Mouse (Mus musculus) activated CD4-positive, CD25-positive, alpha-beta regulatory T cell, adult 4 months (primary cell): ENCODE measurements around the gene Sema3d. TPM values are rescaled to one million over a fixed set of nuclear protein-coding genes. Genes with fewer than 3 reads are reported as not detected.
A peak's percentile ranks its signal among the peaks of the same experiment; 100 is the strongest.

ENCODE experiments used
- ATAC-seq: one replicate; pipeline ENCODE4 v1.8.0; 2017
- polyA plus RNA-seq, 2 experiments: library from polyadenylated mRNA; unstranded; fragments of 100-300 nt; shearing (Covaris generic); gene quantifications; one replicate each; pipeline ENCODE4 v1.2.1; 2017

The Sema3d gene
- polyA plus RNA-seq, 2 experiments from 2014 or later, result 0.33 to 0.61 TPM

GRCm38 (mm10) chr5:12499791-12500504 lies 116.8 kb downstream of the Sema3d start:
- no peak for ATAC-seq

- no peak for ATAC-seq
These were observed 129.3 kb downstream of the Sema3d start for GRCm38 (mm10) chr5:12512471-12512870.

- no peak for ATAC-seq
These were observed 132.1 kb downstream of the Sema3d start for GRCm38 (mm10) chr5:12515283-12515682.

GRCm38 (mm10) chr5:12525235-12525767 lies 142.1 kb downstream of the Sema3d start:
- no peak for ATAC-seq

GRCm38 (mm10) chr5:12528596-12528995 lies 145.4 kb downstream of the Sema3d start:
- no peak for ATAC-seq

GRCm38 (mm10) chr5:12529771-12530170 lies 146.6 kb downstream of the Sema3d start:
- ATAC-seq, result no peak

- no peak for ATAC-seq
These were observed 158.1 kb downstream of the Sema3d start for GRCm38 (mm10) chr5:12541268-12541667.

GRCm38 (mm10) chr5:12549046-12549669 lies 166.0 kb downstream of the Sema3d start:
- ATAC-seq, result no peak

GRCm38 (mm10) chr5:12555401-12555800 lies 172.2 kb downstream of the Sema3d start:
- ATAC-seq, result no peak

GRCm38 (mm10) chr5:12557889-12558288 lies 174.7 kb downstream of the Sema3d start:
- ATAC-seq, result no peak

GRCm38 (mm10) chr5:12561740-12562139 lies 178.6 kb downstream of the Sema3d start:
- no peak for ATAC-seq

- ATAC-seq, result peak; percentile 57
These were observed 179.0 kb downstream of the Sema3d start for GRCm38 (mm10) chr5:12562204-12562603.

- no peak for ATAC-seq
These were observed 179.9 kb downstream of the Sema3d start for GRCm38 (mm10) chr5:12563132-12563531.

- no peak for ATAC-seq
These were observed 181.5 kb downstream of the Sema3d start for GRCm38 (mm10) chr5:12564602-12565220.

- ATAC-seq, result no peak
These were observed 183.4 kb downstream of the Sema3d start for GRCm38 (mm10) chr5:12566568-12566967.

- ATAC-seq, result no peak
These were observed 191.4 kb downstream of the Sema3d start for GRCm38 (mm10) chr5:12574551-12574950.

GRCm38 (mm10) chr5:12575262-12575661 lies 192.1 kb downstream of the Sema3d start:
- ATAC-seq, result no peak

- no peak for ATAC-seq
These were observed 196.6 kb downstream of the Sema3d start for GRCm38 (mm10) chr5:12579752-12580151.

- no peak for ATAC-seq
These were observed 199.4 kb downstream of the Sema3d start for GRCm38 (mm10) chr5:12582540-12582939.

GRCm38 (mm10) chr5:12583293-12583834 lies 200.2 kb downstream of the Sema3d start:
- ATAC-seq, result no peak

GRCm38 (mm10) chr5:12584886-12585285 lies 201.7 kb downstream of the Sema3d start:
- no peak for ATAC-seq

GRCm38 (mm10) chr5:12634227-12634980 lies 251.2 kb downstream of the Sema3d start:
- ATAC-seq, result no peak
